Mouse (Mus musculus) erythroblast, embryonic 14.5 days (primary cell): ENCODE results near the gene Rtn4rl1.

Source experiments
- GATA1 ChIP-seq: IDR thresholded peaks from 2 replicates; pipeline ENCODE4 v1.6.1; 2012; ENCODE audit warnings: low read length, inconsistent platforms, mixed read lengths
- TAL1 ChIP-seq: IDR thresholded peaks from 3 replicates; pipeline ENCODE4 v1.6.1; 2012; ENCODE audit warnings: low read length, inconsistent platforms, mixed read lengths

DNA sequence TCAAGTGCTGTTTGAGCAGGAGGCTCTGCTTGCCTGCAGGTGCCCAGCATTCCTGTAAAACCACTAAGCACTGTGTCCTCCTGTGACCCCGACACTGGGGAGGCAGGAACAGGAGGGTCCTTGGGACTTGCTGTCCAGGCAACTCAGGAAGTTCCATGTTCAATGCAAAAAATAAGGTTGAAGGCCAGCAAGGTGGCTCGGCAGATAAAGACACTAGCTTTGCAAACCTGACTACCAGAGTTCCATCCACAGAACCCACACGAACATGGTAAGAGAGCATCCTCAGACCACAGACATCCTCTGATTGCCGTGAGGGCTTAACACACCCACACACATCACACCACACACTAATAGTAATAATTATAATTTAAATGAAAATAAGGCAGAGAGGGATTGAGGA lies 75.6 kb downstream of the Rtn4rl1 start:
- TF ChIP-seq TAL1, result no peak
- TF ChIP-seq GATA1, result no peak
